Mouse (Mus musculus): Measurements from ENCODE around the gene Hepacam2.
A peak's percentile ranks its signal among the peaks of the same experiment; 100 is the strongest.
"Not testable (repeated sequence)": the region's sequence is repeated elsewhere in the genome, so short reads cannot be mapped to it uniquely, and the experiment has no call there.

Gene Hepacam2

DNA sequence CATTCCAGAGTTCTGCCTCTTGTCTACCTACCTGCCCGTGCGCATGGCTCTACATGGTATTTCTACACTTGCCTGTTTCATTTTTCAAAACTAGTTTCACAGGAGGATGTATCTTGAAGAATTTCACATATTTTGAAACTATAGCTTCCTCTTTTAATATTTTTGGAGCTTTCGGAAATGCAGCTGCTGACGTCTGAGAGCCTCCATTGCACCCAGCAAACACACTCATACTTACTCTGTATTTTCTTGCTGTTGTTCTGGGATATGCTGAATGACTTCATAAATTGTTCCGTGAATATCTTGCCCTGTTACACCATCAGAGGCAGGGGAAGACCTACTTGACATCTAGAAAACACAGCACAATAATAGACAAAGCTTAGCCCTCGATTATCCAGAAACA is 35.1 kb downstream of the Hepacam2 start:
- DNase-seq: no peak

DNA sequence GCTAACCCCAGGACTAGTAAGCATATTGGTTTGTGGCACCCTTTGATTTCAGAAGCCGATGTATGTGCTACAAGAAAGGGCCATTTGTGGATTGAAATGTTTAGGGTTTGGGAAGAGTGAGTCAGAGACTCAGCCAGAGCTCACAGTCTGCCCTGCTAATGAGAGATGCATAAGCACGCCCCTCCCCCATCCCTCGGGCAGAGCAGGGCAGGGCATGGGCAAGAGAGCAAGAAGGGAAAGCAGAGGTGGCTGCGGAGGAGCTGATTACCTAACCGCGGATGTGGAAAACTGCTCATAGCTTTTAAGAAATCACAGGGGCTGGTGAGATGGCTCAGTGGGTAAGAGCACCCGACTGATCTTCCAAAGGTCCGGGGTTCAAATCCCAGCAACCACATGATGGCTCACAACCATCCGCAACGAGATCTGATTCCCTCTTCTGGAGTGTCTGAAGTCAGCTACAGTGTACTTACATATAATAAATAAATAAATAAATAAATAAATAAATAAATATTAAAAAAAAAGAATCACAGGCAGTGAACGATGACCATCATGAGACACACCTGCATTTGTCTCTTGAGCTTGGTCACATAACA is 42.1 kb downstream of the Hepacam2 start:
- DNase-seq: peak; percentile 13

DNA sequence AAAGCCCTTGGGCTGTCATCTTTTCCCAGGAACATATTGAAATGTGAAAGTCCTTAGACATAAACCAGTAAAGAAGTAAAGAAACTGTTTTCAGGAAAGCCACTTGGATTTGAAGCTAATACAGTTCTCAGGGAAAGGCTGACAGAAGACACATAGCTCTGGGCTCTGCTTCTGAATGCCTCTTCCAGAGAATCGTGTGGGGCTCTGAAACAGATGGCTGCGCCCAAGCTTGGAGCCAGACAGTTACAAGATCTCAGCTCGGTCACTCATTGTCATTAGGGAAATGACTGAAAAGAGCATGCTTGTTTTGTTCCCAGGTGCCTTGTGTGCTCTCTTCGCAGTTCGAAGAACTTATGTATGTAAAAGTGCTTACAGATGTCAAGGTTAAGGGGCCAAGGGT is 43.7 kb downstream of the Hepacam2 start:
- DNase-seq: no peak

DNA sequence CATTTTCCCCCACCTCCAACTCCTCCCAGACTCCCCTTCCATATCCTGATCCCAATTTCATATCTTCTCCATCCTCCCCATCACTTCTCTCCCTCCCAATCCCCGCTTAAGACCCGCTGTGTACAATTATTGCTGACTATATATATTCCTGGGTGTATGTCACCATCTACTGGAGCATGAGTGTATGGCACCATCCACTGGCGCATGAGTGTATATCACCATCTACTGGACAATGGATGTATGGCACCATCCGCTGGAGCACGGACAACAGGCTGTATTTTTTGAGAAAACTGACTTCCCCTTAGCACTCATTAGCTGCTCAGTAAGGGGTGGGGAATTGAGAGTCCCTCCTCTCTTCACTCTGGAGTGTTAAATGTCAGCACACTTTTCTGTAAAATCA is 50.7 kb downstream of the Hepacam2 start:
- DNase-seq: peak; percentile 52

DNA sequence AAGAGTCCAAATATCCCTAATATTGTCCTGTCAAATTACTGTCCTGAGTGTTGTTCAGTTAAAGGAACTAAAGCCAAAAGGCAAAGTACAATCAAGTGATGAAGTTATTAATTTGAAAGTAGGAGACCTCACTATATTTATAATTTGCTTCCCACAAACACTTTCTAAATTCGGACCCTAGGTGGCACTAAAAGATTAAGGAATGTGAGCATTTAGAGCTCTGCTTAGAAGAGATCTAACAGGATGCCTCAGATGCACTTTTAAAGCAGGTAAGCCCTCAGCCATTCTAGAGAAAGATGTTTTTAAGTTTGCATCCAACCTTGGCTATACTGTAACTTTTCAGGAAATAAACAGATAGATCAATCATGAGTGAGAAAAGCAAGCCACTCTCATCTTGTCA is 54.2 kb downstream of the Hepacam2 start:
- no peak for DNase-seq

DNA sequence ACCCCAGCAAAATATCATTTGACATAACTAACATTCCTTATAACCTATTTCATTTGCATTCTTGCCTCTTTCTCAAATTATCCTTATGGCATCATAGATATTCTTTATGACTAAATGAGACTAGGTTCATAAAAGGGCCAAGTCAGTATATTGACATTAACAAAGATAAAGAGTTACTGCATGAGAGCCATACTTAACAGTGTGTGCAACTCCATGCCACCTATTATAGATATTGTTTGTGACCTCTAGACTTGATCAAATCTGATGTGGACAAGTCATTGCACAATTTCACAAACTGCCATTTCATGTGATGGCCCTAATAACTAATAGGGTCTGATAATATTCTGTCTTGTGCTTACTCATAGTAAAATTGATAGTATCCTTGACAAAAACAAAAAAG is 62.0 kb downstream of the Hepacam2 start:
- DNase-seq: no peak

DNA sequence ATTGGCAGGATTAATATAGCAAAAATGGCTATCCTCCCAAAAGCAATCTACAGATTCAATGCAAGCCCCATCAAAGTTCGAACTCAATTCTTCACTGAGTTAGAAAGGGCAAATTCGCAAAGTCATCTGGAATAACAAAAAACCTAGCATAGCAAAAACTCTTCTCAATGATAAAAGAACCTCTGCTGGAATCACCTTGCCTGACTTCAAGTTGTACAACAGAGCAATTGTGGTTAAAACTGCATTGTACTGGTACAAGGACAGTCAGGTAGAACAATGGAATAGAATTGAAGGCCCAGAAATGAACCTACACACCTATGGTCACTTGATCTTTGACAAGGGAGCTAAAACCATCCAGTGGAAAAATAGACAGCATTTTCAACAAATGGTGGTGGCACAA is 67.1 kb downstream of the Hepacam2 start:
- DNase-seq: not testable (repeated sequence)

DNA sequence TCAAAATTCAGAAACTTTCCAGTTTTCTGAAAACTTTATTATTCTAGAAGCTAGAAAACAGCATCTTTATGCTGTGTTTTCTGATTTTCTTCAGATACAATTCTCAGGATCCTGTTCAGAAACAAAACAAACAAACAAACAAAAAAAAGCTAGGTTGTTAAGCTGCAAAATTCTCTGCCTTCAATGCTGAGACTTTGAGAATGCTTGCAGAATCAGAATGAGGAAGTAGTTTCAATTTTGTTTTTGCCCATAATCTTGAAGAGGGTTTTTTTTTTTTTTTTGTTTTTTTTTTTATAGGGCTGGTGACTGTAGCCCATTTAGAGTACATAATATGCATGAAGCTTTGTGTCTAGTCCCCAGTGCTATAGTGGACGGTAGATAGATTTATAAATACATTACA is 71.1 kb downstream of the Hepacam2 start:
- no peak for DNase-seq

DNA sequence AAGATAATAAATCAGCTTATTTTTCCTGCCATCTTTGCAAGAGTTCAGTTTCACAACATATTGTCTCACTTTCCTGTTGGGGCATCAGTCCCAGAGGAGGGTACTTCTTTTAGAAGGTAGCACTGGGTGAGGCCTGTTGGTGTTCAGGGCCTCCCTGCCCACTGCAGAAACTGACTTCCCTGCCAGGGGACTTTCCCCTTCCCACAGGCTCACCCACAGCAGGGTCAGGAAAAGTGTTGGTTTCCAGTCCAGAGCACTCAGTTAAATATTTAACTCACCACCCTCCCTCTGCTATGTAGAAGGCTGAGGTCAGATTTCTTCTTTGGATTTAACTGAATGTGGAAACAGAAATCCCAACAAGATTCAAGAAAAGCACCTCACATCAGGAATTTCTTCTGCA is 72.8 kb downstream of the Hepacam2 start:
- not testable (repeated sequence) for DNase-seq

DNA sequence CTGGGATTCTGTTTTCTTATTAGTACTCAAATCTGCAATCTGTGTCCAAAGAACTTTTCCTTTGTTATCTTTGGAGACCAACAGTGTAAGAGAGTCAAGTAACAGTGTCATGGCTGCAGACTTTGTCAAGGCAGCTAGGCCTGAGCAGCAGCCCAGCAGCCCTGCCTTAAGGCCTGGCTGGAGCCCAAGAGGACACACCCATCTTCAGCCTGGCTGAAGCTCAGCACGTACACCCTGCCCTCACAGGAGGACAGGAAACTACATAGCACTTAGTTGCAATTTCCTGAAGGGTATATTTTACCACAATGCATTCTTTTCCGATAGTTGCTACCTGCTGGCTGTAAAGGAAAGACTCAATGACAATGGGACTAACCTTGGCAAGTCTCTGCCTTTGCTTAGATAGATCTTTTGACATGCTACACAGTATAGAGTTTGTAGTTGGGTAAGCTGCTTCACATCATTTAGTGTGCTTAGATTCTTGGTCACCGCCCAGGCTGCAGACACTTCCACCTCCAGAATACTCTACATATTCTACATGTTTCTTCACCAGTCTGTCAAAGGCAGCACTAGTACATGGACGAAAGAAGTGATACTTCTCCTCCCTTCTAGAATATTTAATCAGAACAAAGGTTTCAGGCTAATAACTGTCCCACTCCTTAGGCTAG is 73.4 kb downstream of the Hepacam2 start:
- DNase-seq: peak; percentile 5

All from right cerebral cortex, postnatal 14 days (tissue).